Mouse (Mus musculus): ENCODE data around the gene Ykt6.
"Not testable (repeated sequence)": the region's sequence is repeated elsewhere in the genome, so short reads cannot be mapped to it uniquely, and the experiment has no call there.

Gene Ykt6

GRCm38 (mm10) chr11:5955546-5956276 is at the start of gene Ykt6:
Gene Ykt6, plus strand, starts transcription at chr11:5955693.
- DNase-seq, result peak; percentile 98

GRCm38 (mm10) chr11:5905778-5906518 is 49.5 kb upstream of the Ykt6 start:
- no peak for DNase-seq

- DNase-seq, result no peak
Observed at GRCm38 (mm10) chr11:5907096-5907495, 48.4 kb upstream of the Ykt6 start.

- no peak for DNase-seq
Observed at GRCm38 (mm10) chr11:5908642-5909041, 46.9 kb upstream of the Ykt6 start.

GRCm38 (mm10) chr11:5912635-5913034 is 42.9 kb upstream of the Ykt6 start:
- DNase-seq, result peak; percentile 63

GRCm38 (mm10) chr11:5913256-5913655 is 42.2 kb upstream of the Ykt6 start:
- no peak for DNase-seq

GRCm38 (mm10) chr11:5913936-5914335 is 41.6 kb upstream of the Ykt6 start:
- no peak for DNase-seq

GRCm38 (mm10) chr11:5914940-5915339 is 40.6 kb upstream of the Ykt6 start:
- DNase-seq, result no peak

GRCm38 (mm10) chr11:5915429-5916177 is 39.9 kb upstream of the Ykt6 start:
- no peak for DNase-seq

- no peak for DNase-seq
Observed at GRCm38 (mm10) chr11:5916178-5916548, 39.3 kb upstream of the Ykt6 start.

GRCm38 (mm10) chr11:5918111-5918510 is 37.4 kb upstream of the Ykt6 start:
- no peak for DNase-seq

- no peak for DNase-seq
Observed at GRCm38 (mm10) chr11:5919606-5920005, 35.9 kb upstream of the Ykt6 start.

GRCm38 (mm10) chr11:5920323-5920960 is 35.1 kb upstream of the Ykt6 start:
- no peak for DNase-seq

GRCm38 (mm10) chr11:5924699-5925098 is 30.8 kb upstream of the Ykt6 start:
- no peak for DNase-seq

GRCm38 (mm10) chr11:5926696-5927220 is 28.7 kb upstream of the Ykt6 start:
- no peak for DNase-seq

GRCm38 (mm10) chr11:5930578-5930977 is 24.9 kb upstream of the Ykt6 start:
- DNase-seq, result no peak

GRCm38 (mm10) chr11:5931947-5932346 is 23.5 kb upstream of the Ykt6 start:
- DNase-seq, result not testable (repeated sequence)

- DNase-seq, result not testable (repeated sequence)
Observed at GRCm38 (mm10) chr11:5934531-5934930, 21.0 kb upstream of the Ykt6 start.

GRCm38 (mm10) chr11:5942966-5943365 is 12.5 kb upstream of the Ykt6 start:
- no peak for DNase-seq

- DNase-seq, result no peak
Observed at GRCm38 (mm10) chr11:5945096-5945495, 10.4 kb upstream of the Ykt6 start.

GRCm38 (mm10) chr11:5947796-5948195 is 7.7 kb upstream of the Ykt6 start:
- DNase-seq, result no peak

- no peak for DNase-seq
Observed at GRCm38 (mm10) chr11:5948546-5949250, 6.8 kb upstream of the Ykt6 start.
